Mouse (Mus musculus): ENCODE data around the gene Lhx8. TPM values are rescaled to one million over a fixed set of nuclear protein-coding genes. Genes with fewer than 3 reads are reported as not detected.

The Lhx8 gene
- polyA plus RNA-seq, 1 experiment from 2014 or later = not detected

DNA sequence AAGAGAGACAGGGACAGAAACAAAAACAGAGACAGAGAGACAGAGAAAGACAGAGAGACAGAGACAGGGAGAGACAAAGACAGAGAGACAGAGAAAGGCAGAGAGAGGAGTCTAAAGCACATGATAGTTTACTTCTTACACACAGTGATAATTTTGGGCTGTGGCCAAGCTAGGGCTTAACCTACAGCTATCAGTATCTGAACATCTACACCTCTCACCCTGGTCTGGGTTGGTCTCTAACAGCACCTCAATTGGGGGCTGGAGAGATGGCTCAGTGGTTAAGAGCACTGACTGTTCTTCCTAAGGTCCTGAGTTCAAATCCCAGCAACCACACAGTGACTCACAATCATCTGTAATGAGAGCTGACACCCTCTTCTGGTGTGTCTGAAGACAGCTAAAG is 32.0 kb downstream of the Lhx8 start:
- H3K9ac ChIP-seq (replicated peaks; ENCODE audit: low read depth, low read length) = no peak overlapping the region
- H3K36me3 ChIP-seq (ENCODE audit: control insufficient read depth, insufficient read depth, low read length) = no peaks in the 10 kb centered on the region
- H3K27ac ChIP-seq (ENCODE audit: low read depth, low read length) = no peak overlapping the region
- H3K9me3 ChIP-seq (ENCODE audit: control insufficient read depth, low read length) = no peaks in the 10 kb centered on the region
- no peaks in the 10 kb centered on the region for H3K4me1 ChIP-seq (ENCODE audit: control insufficient read depth, insufficient read depth, low read length)
- no peak overlapping the region for H3K4me3 ChIP-seq (ENCODE audit: low read depth, low read length)
- H3K4me2 ChIP-seq (ENCODE audit: low read depth, low read length) = no peak overlapping the region
- H3K27me3 ChIP-seq (ENCODE audit: control insufficient read depth, insufficient read depth, low read length) = no peaks in the 10 kb centered on the region
- ATAC-seq (ENCODE audit: low read depth) = no peak

DNA sequence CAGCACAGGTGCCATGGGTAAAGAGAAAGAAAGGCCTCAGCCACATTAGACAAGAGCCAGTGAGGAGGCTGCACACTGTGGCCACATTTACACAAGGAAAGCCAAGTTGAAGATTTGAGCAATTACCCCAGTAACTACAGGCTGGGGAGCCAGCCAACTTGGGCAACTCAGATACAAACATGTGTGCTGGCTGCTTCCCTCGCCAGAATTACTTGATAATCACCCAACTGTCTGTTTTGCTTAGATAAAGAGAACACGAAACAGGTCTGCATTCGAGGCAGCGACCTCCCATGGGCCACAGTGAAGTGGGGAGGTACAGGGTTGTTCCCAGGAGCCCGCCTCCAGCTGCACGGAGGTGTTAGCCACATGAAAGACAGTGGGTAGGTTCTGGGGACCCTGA is 33.0 kb downstream of the Lhx8 start:
- H3K27me3 ChIP-seq (ENCODE audit: control insufficient read depth, insufficient read depth, low read length) = no peaks in the 10 kb centered on the region
- H3K9me3 ChIP-seq (ENCODE audit: control insufficient read depth, low read length) = no peaks in the 10 kb centered on the region
- no peaks in the 10 kb centered on the region for H3K36me3 ChIP-seq (ENCODE audit: control insufficient read depth, insufficient read depth, low read length)
- WGBS = 72% methylated on average over 6 of the region's 6 CpGs
- no peaks in the 10 kb centered on the region for H3K4me1 ChIP-seq (ENCODE audit: control insufficient read depth, insufficient read depth, low read length)
- no peak for ATAC-seq (ENCODE audit: low read depth)
- no peak overlapping the region for H3K4me2 ChIP-seq (ENCODE audit: low read depth, low read length)
- no peak overlapping the region for H3K9ac ChIP-seq (replicated peaks; ENCODE audit: low read depth, low read length)
- no peak overlapping the region for H3K4me3 ChIP-seq (ENCODE audit: low read depth, low read length)
- H3K27ac ChIP-seq (ENCODE audit: low read depth, low read length) = no peak overlapping the region

DNA sequence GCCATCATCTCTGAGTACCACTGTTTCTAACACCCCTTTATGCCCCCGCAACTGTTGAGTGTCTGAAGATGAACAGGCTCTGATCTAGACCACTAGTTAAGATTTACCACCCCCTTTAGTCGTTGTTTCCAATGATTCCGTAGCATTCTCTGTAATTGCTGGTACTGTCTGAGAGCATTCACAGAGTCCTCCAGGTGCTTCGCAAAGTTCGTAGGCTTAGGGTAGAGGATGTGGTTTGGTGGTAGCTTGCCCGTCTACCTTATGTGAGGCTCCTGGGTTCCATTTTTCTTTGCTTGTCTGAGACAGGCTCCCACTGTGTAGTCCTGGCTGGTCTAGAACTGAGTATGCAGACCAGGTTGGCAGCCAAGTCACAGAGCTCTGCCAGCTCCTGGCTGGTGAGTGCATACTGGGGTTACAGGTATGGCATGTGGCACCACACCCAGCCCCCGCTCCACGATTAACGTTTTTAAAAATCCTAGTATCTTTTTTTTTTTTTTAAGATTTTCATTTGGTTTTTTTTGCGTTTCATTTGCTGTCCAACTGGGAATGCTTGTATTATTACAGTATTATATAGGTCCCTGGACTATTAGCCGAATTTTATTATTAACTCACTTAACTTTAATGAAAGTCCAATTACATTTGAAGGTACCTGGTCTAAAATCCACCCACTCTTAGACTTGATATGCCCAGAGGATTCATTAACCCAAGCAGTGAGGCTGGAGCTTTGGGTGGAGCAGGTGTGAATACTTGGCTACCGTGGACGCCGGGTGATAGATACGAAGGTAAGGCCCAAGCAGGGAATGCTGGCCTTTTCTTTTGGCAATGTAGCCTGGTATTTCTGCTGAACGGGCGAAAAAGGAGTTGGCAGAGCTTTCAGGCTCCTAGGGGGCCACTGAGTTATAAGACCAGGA is 35.3 kb downstream of the Lhx8 start:
- Histone ChIP-seq H3K9ac (replicated peaks; ENCODE audit: low read depth, low read length) (no peak overlapping the region), H3K27ac (ENCODE audit: low read depth, low read length) (no peak overlapping the region), H3K4me3 (ENCODE audit: low read depth, low read length) (no peak overlapping the region), H3K9me3 (ENCODE audit: control insufficient read depth, low read length) (no peaks in the 10 kb centered on the region), H3K36me3 (ENCODE audit: control insufficient read depth, insufficient read depth, low read length) (no peaks in the 10 kb centered on the region), H3K4me1 (ENCODE audit: control insufficient read depth, insufficient read depth, low read length) (no peaks in the 10 kb centered on the region), H3K4me2 (ENCODE audit: low read depth, low read length) (no peak overlapping the region), H3K27me3 (ENCODE audit: control insufficient read depth, insufficient read depth, low read length) (no peaks in the 10 kb centered on the region)
- ATAC-seq (ENCODE audit: low read depth) = no peak
- WGBS = 93% methylated on average over 17 of the region's 17 CpGs

DNA sequence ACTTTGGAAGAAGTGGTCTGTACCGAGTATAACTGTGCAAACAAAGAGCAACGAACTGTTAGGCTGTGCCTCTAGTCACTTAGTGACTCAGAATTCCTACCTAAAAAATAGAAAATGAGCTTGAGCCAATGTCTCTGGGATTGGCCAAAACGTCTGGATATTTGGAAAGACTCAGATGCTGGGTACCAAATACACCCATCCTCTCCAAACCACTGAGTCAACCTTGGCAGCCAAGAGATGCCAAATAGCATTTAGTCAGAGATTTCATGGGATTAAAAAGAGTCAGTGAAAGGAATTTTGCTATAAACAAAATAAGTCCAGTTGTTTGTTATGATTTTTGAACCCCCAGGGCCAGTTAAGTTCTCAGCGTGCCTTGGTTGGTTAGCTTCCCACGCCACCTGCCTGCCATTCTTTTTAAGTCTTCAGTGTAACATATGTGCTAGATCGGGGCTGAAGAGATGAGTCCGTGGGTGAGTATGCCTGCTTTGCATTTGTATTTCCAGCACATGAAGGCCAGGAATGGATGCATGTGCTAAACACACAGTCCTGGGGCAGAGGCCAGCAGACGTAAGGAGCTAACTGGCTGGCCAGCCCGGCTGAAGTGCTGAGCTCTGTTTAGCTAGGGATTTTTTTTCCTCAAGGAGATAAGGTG is 36.5 kb downstream of the Lhx8 start:
- no peaks in the 10 kb centered on the region for H3K27me3 ChIP-seq (ENCODE audit: control insufficient read depth, insufficient read depth, low read length)
- H3K4me2 ChIP-seq (ENCODE audit: low read depth, low read length) = no peak overlapping the region
- no peak for ATAC-seq (ENCODE audit: low read depth)
- H3K9ac ChIP-seq (replicated peaks; ENCODE audit: low read depth, low read length) = no peak overlapping the region
- no peak overlapping the region for H3K27ac ChIP-seq (ENCODE audit: low read depth, low read length)
- H3K4me1 ChIP-seq (ENCODE audit: control insufficient read depth, insufficient read depth, low read length) = no peaks in the 10 kb centered on the region
- no peak overlapping the region for H3K4me3 ChIP-seq (ENCODE audit: low read depth, low read length)
- no peaks in the 10 kb centered on the region for H3K9me3 ChIP-seq (ENCODE audit: control insufficient read depth, low read length)
- H3K36me3 ChIP-seq (ENCODE audit: control insufficient read depth, insufficient read depth, low read length) = no peaks in the 10 kb centered on the region
- 81% methylated on average over 9 of the region's 9 CpGs for WGBS

DNA sequence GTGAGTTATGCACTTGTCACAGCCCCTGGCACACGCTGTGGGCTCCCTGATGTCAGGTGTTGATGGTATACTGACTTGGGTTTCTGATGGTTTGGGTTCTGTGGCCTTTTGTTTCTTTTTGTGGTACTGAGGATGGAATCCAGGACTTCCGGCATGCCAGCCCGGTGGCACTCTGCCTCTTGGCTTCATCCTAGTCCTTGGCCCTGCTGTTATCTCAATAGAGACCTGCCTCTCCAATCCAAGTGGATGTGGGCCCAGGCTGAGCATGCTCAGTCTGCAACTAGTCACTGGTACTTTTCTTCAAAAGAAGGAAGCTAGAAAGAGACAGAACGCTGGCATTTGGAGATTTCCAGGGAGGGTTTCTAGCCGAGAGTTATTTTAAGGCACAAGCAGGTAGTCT is 38.3 kb downstream of the Lhx8 start:
- Histone ChIP-seq H3K4me3 (ENCODE audit: low read depth, low read length) (no peak overlapping the region), H3K36me3 (ENCODE audit: control insufficient read depth, insufficient read depth, low read length) (no peaks in the 10 kb centered on the region), H3K4me1 (ENCODE audit: control insufficient read depth, insufficient read depth, low read length) (no peaks in the 10 kb centered on the region), H3K27ac (ENCODE audit: low read depth, low read length) (no peak overlapping the region), H3K9me3 (ENCODE audit: control insufficient read depth, low read length) (no peaks in the 10 kb centered on the region), H3K27me3 (ENCODE audit: control insufficient read depth, insufficient read depth, low read length) (no peaks in the 10 kb centered on the region), H3K4me2 (ENCODE audit: low read depth, low read length) (no peak overlapping the region), H3K9ac (replicated peaks; ENCODE audit: low read depth, low read length) (no peak overlapping the region)
- ATAC-seq (ENCODE audit: low read depth) = no peak
- WGBS = 80% methylated on average over 5 of the region's 5 CpGs

DNA sequence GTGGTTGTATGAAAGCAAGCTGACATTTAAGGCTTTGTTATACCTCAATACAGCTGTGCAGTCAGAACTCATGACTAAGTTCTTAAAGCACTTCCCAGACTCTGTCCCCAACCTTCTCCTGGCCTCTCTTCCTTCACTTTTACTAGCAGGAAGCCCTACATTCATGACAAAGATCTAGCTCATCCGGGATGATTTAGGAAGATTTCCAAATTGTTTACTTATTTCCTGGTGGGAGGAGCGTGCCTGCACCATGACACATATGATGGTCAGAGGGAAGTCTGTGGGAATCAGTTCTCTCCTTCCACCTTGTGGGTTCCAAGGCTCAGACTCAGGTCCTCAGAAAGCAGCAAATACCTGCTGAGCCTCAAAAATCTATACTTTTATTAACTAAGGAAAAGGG is 40.1 kb downstream of the Lhx8 start:
- H3K27me3 ChIP-seq (ENCODE audit: control insufficient read depth, insufficient read depth, low read length) = no peaks in the 10 kb centered on the region
- no peaks in the 10 kb centered on the region for H3K4me1 ChIP-seq (ENCODE audit: control insufficient read depth, insufficient read depth, low read length)
- H3K4me3 ChIP-seq (ENCODE audit: low read depth, low read length) = no peak overlapping the region
- no peaks in the 10 kb centered on the region for H3K36me3 ChIP-seq (ENCODE audit: control insufficient read depth, insufficient read depth, low read length)
- ATAC-seq (ENCODE audit: low read depth) = no peak
- H3K27ac ChIP-seq (ENCODE audit: low read depth, low read length) = no peak overlapping the region
- no peaks in the 10 kb centered on the region for H3K9me3 ChIP-seq (ENCODE audit: control insufficient read depth, low read length)
- no peak overlapping the region for H3K9ac ChIP-seq (replicated peaks; ENCODE audit: low read depth, low read length)
- 88% methylated on average over 2 of the region's 2 CpGs for WGBS
- H3K4me2 ChIP-seq (ENCODE audit: low read depth, low read length) = no peak overlapping the region

DNA sequence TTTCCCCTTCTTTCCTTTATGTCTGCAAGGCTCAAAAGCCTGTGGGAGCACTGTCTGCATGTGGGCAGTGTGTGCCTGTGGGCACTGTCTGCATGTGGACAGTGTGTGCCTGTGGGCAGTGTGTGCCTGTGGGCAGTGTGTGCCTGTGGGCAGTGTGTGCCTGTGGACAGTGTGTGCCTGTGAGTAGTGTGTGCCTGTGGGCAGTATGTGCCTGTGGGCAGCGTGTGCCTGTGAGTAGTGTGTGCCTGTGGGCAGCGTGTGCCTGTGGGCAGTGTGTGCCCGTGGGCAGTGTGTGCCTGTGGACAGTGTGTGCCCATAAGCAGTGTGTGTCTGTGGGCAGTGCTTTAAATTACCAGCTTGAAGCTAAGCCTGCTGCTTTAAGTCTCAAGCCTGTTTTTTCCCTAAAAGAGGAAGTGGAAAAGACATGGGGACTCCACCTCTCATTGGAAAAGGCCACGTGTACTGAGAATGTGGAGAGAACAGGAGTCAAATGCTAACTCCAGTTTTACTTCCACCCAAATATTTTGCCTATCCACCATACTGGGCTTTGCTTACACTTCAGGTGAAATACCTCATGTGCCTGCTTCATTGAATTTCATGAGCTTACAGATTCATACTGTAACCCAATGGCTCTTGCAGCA is 41.9 kb downstream of the Lhx8 start:
- no peaks in the 10 kb centered on the region for H3K9me3 ChIP-seq (ENCODE audit: control insufficient read depth, low read length)
- no peak for ATAC-seq (ENCODE audit: low read depth)
- H3K4me2 ChIP-seq (ENCODE audit: low read depth, low read length) = no peak overlapping the region
- H3K36me3 ChIP-seq (ENCODE audit: control insufficient read depth, insufficient read depth, low read length) = no peaks in the 10 kb centered on the region
- 80% methylated on average over 4 of the region's 4 CpGs for WGBS
- no peak overlapping the region for H3K9ac ChIP-seq (replicated peaks; ENCODE audit: low read depth, low read length)
- H3K4me1 ChIP-seq (ENCODE audit: control insufficient read depth, insufficient read depth, low read length) = no peaks in the 10 kb centered on the region
- H3K27ac ChIP-seq (ENCODE audit: low read depth, low read length) = no peak overlapping the region
- H3K27me3 ChIP-seq (ENCODE audit: control insufficient read depth, insufficient read depth, low read length) = no peaks in the 10 kb centered on the region
- no peak overlapping the region for H3K4me3 ChIP-seq (ENCODE audit: low read depth, low read length)

DNA sequence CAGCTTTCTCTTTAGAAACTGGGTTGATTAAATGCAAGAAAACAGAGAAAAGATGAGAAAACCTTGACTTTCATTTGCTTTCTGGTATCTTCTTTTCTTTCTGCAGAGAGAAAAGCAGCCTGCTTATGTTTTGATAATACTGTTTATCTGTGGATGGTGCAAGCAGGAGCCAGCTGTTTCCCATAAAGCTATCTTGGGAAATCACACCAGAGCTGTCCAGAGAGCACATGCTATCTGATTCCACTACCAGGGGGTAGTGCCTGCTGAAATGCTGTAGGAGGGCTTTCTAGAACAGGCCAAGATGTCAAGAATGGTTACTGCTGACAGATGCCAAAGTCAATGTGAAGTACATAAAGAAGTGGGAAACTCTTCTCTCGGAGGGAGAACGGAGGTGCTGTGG is 43.2 kb downstream of the Lhx8 start:
- 82% methylated on average over 2 of the region's 2 CpGs for WGBS

DNA sequence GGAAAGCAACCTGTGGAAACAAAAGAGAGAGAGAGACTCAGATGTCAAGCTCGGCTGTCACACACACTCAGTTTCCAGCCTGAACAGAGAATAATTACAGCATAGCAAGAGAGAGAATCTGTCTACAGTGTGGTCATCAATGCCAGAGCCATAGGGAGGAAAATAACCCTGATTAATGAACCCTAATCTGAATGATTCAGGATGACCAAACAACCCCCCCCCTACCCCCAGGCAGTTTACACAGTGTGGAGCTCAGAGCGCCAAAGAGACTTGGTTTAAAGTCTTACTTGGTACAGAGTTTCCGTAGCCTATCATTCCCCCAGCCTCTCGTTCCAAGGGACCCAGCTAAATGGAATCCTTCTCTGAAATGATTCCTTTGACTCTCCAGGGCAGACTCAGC is 45.1 kb downstream of the Lhx8 start:
- no peaks in the 10 kb centered on the region for H3K4me1 ChIP-seq (ENCODE audit: control insufficient read depth, insufficient read depth, low read length)
- 61% methylated on average over 4 of the region's 4 CpGs for WGBS
- H3K9ac ChIP-seq (replicated peaks; ENCODE audit: low read depth, low read length) = no peak overlapping the region
- H3K36me3 ChIP-seq (ENCODE audit: control insufficient read depth, insufficient read depth, low read length) = no peaks in the 10 kb centered on the region
- H3K4me2 ChIP-seq (ENCODE audit: low read depth, low read length) = no peak overlapping the region
- H3K27ac ChIP-seq (ENCODE audit: low read depth, low read length) = no peak overlapping the region
- H3K27me3 ChIP-seq (ENCODE audit: control insufficient read depth, insufficient read depth, low read length) = no peaks in the 10 kb centered on the region
- no peak for ATAC-seq (ENCODE audit: low read depth)
- H3K4me3 ChIP-seq (ENCODE audit: low read depth, low read length) = no peak overlapping the region
- no peaks in the 10 kb centered on the region for H3K9me3 ChIP-seq (ENCODE audit: control insufficient read depth, low read length)

More for the DNA sequence above, 43.2 kb downstream of the Lhx8 start:
- H3K9ac ChIP-seq (replicated peaks; ENCODE audit: low read depth, low read length) = no peak overlapping the region
- H3K4me1 ChIP-seq (ENCODE audit: control insufficient read depth, insufficient read depth, low read length) = no peaks in the 10 kb centered on the region
- H3K27ac ChIP-seq (ENCODE audit: low read depth, low read length) = no peak overlapping the region
- no peaks in the 10 kb centered on the region for H3K9me3 ChIP-seq (ENCODE audit: control insufficient read depth, low read length)
- H3K36me3 ChIP-seq (ENCODE audit: control insufficient read depth, insufficient read depth, low read length) = no peaks in the 10 kb centered on the region
- H3K4me3 ChIP-seq (ENCODE audit: low read depth, low read length) = no peak overlapping the region
- no peak for ATAC-seq (ENCODE audit: low read depth)
- no peaks in the 10 kb centered on the region for H3K27me3 ChIP-seq (ENCODE audit: control insufficient read depth, insufficient read depth, low read length)
- no peak overlapping the region for H3K4me2 ChIP-seq (ENCODE audit: low read depth, low read length)
